Mouse (Mus musculus): ENCODE data around the gene Map4k3. TPM values are rescaled to one million over a fixed set of nuclear protein-coding genes. Genes with fewer than 3 reads are reported as not detected.

Gene Map4k3
- polyA plus RNA-seq, 1 experiment from 2014 or later: 34.0 TPM

DNA sequence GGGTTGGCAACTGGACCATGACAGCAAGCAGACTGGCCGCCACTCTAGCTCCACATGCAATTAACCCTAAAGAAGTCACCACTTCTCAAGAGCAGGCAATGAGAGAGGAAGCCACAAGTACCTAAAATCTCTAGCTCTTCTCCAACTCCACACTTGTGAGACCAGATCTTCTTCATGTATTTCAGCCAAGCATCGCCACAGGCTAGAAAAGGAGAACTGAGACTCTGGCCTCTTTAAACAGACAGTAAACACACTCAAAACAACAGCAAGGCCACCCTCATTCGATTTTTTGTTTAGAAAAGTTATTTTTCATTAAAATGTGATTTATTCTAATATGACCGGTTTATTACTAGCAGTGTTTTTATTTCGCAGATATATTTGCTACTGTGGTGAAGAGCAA lies 9.0 kb downstream of the Map4k3 start:
- Histone ChIP-seq H3K9me3 (ENCODE audit: control insufficient read depth, low read length) (no peaks in the 10 kb centered on the region), H3K9ac (replicated peaks; ENCODE audit: low read depth, low read length) (no peak overlapping the region), H3K27ac (ENCODE audit: low read depth, low read length) (no peak overlapping the region), H3K4me3 (ENCODE audit: low read depth, low read length) (no peak overlapping the region), H3K4me2 (ENCODE audit: low read depth, low read length) (no peak overlapping the region), H3K4me1 (ENCODE audit: control insufficient read depth, insufficient read depth, low read length) (0 out of 2 replicates have a peak, but pooled peaks cover 6% of the 10 kb centered on the region), H3K36me3 (ENCODE audit: control insufficient read depth, insufficient read depth, low read length) (no peaks in the 10 kb centered on the region), H3K27me3 (ENCODE audit: control insufficient read depth, insufficient read depth, low read length) (no peaks in the 10 kb centered on the region)
- no peak for ATAC-seq (ENCODE audit: low read depth)
- WGBS: 95% methylated on average over 5 of the region's 5 CpGs

DNA sequence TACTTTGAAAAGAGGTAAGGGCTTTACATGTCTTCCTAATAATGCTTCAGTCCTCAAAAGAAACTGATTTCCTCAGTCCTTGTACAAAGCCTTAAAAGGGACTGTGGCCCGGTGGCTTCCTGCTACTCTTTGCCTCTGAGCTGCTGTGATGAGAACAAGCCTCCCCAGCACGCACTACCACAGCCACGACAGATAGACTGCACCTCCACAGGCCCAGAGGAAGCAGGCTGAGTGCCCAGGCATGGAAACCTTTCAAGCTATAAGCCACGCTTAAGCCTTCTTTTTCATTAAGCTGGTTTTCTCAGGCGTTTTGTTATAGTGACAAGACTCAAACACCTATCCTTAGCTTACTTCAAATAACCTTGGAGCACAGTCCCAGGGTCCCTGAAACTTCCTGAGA lies 10.0 kb downstream of the Map4k3 start:
- Histone ChIP-seq H3K4me1 (ENCODE audit: control insufficient read depth, insufficient read depth, low read length) (0 out of 2 replicates have a peak, but pooled peaks cover 4% of the 10 kb centered on the region), H3K9ac (replicated peaks; ENCODE audit: low read depth, low read length) (no peak overlapping the region), H3K4me3 (ENCODE audit: low read depth, low read length) (no peak overlapping the region), H3K27ac (ENCODE audit: low read depth, low read length) (no peak overlapping the region), H3K4me2 (ENCODE audit: low read depth, low read length) (no peak overlapping the region), H3K9me3 (ENCODE audit: control insufficient read depth, low read length) (no peaks in the 10 kb centered on the region), H3K36me3 (ENCODE audit: control insufficient read depth, insufficient read depth, low read length) (no peaks in the 10 kb centered on the region), H3K27me3 (ENCODE audit: control insufficient read depth, insufficient read depth, low read length) (no peaks in the 10 kb centered on the region)
- ATAC-seq (ENCODE audit: low read depth): no peak
- WGBS: 83% methylated on average over 5 of the region's 5 CpGs

DNA sequence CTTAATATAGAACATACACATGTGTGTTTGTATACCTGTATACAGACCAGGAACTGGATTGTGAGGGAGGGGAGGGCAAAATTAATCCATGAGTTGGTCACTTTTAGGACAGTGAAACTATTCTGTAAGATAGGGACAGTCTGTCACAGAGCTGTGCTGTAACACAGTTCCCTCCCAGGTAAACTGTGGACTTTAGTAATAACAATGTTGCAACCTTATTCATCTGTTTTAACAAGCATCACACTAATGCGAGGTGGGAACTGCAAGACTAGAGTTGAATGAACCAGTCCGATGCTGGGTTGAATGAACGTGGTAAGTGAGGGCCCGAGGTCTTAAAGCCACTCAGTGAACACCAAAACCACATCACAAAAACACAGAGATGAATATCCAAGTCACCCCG lies 14.7 kb downstream of the Map4k3 start:
- Histone ChIP-seq H3K27ac (ENCODE audit: low read depth, low read length) (no peak overlapping the region), H3K9ac (replicated peaks; ENCODE audit: low read depth, low read length) (no peak overlapping the region), H3K36me3 (ENCODE audit: control insufficient read depth, insufficient read depth, low read length) (no peaks in the 10 kb centered on the region), H3K27me3 (ENCODE audit: control insufficient read depth, insufficient read depth, low read length) (no peaks in the 10 kb centered on the region), H3K4me2 (ENCODE audit: low read depth, low read length) (no peak overlapping the region), H3K4me1 (ENCODE audit: control insufficient read depth, insufficient read depth, low read length) (peaks cover 18% of the 10 kb centered on the region), H3K4me3 (ENCODE audit: low read depth, low read length) (no peak overlapping the region), H3K9me3 (ENCODE audit: control insufficient read depth, low read length) (no peaks in the 10 kb centered on the region)
- ATAC-seq (ENCODE audit: low read depth): no peak
- 92% methylated on average over 5 of the region's 5 CpGs for WGBS

DNA sequence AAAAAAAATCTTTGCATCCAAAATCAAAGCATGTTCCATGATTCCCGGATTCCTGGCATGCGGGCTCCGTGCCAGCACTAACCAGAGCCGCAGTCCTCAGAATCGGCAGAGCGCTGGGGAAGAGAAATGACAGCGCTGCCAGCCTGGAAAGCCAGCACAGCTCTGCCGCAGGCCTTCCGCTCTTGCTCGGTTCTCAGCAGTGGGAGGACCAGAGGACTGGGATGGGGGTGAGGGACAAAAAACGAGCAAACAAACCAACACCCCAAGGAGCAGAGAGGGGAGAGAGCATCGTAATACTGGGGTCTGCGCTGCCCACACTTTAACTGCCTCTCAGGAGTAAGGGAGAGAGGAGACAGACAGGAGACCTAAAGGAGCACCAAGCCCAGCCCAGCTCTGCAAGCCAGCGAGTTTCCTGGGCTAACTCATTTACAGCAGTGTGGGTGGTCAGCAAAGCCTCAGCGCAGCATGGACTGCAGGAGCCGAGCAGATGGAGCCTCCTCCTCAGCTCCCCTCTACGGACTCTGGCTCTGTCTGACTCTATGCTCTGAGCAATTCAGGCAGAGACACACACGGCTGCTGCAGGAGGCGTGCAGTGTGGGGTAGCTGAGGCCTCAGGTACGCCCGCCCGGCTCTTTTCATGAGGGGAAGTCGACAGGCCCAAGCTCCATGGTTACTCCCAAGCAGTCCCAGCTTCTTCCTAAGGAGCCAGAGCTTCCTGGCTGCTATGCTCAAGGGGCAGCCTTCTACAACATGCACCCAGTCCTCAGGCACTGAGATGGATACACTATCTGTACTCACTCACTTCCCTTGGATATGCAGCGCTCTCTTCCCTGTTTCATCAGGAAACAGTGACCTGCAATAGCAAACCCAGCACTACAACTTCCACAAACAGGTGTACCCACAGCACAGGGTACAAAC lies 18.1 kb downstream of the Map4k3 start:
- Histone ChIP-seq H3K36me3 (ENCODE audit: control insufficient read depth, insufficient read depth, low read length) (no peaks in the 10 kb centered on the region), H3K4me3 (ENCODE audit: low read depth, low read length) (no peak overlapping the region; the same call in 1 of the 2 replicates), H3K4me1 (ENCODE audit: control insufficient read depth, insufficient read depth, low read length) (peaks cover 24% of the 10 kb centered on the region), H3K9me3 (ENCODE audit: control insufficient read depth, low read length) (no peaks in the 10 kb centered on the region), H3K27me3 (ENCODE audit: control insufficient read depth, insufficient read depth, low read length) (no peaks in the 10 kb centered on the region), H3K4me2 (ENCODE audit: low read depth, low read length) (peak overlapping the region; percentile 40), H3K27ac (ENCODE audit: low read depth, low read length) (peak overlapping the region; percentile 36), H3K9ac (replicated peaks; ENCODE audit: low read depth, low read length) (peak overlapping the region; percentile 29)
- ATAC-seq (ENCODE audit: low read depth): peak; percentile 81; the same call in 1 of the 2 replicates
- 21% methylated on average over 24 of the region's 24 CpGs for WGBS

DNA sequence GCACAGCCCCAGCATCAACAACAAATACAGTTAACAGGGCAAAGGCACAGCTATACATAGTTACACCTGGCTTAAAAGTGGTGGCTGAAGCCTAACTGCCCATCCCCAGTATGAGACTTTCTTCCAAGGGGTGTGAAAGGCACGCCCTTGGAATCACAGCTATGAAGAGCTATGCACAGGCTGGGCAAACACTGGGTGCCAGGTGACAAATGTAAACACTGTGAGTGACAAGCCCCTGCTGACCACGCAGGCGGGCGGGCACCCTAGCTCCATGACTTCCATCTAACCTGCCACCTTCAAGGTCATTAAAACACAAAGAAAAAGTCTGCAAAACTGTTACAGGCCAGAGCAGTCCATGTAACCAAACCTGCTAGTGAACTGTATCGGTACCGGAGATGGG lies 19.5 kb downstream of the Map4k3 start:
- no peak for ATAC-seq (ENCODE audit: low read depth)
- no peaks in the 10 kb centered on the region for H3K27me3 ChIP-seq (ENCODE audit: control insufficient read depth, insufficient read depth, low read length)
- H3K36me3 ChIP-seq (ENCODE audit: control insufficient read depth, insufficient read depth, low read length): no peaks in the 10 kb centered on the region
- 86% methylated on average over 6 of the region's 6 CpGs for whole genome bisulfite sequencing
- no peaks in the 10 kb centered on the region for H3K9me3 ChIP-seq (ENCODE audit: control insufficient read depth, low read length)
- H3K27ac ChIP-seq (ENCODE audit: low read depth, low read length): no peak overlapping the region
- H3K4me1 ChIP-seq (ENCODE audit: control insufficient read depth, insufficient read depth, low read length): peaks cover 24% of the 10 kb centered on the region
- no peak overlapping the region for H3K4me3 ChIP-seq (ENCODE audit: low read depth, low read length)
- H3K4me2 ChIP-seq (ENCODE audit: low read depth, low read length): no peak overlapping the region
- no peak overlapping the region for H3K9ac ChIP-seq (replicated peaks; ENCODE audit: low read depth, low read length)

DNA sequence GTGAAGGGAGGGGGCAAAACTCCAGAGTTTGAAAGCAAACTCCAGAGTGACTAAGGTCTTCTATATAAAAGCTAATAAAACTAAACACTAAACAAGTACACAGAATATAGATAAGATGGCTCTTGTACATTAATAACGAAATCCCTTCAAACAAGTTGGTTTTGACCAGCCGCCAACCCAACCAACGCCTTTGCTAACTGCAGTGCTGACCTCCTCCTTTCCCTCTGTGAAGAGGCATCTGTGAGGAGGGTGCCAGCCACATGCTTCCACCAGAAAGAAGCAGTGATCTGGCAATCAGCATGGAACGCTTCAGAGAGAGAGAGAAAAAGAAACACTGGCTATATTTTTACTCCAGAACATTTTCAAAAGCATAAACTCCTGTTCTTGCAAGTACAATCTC lies 21.1 kb downstream of the Map4k3 start:
- H3K27me3 ChIP-seq (ENCODE audit: control insufficient read depth, insufficient read depth, low read length): no peaks in the 10 kb centered on the region
- 78% methylated on average over 4 of the region's 4 CpGs for WGBS
- no peak overlapping the region for H3K4me2 ChIP-seq (ENCODE audit: low read depth, low read length)
- no peak overlapping the region for H3K27ac ChIP-seq (ENCODE audit: low read depth, low read length)
- no peaks in the 10 kb centered on the region for H3K9me3 ChIP-seq (ENCODE audit: control insufficient read depth, low read length)
- H3K9ac ChIP-seq (replicated peaks; ENCODE audit: low read depth, low read length): no peak overlapping the region
- H3K4me3 ChIP-seq (ENCODE audit: low read depth, low read length): no peak overlapping the region
- no peaks in the 10 kb centered on the region for H3K36me3 ChIP-seq (ENCODE audit: control insufficient read depth, insufficient read depth, low read length)
- peaks cover 24% of the 10 kb centered on the region for H3K4me1 ChIP-seq (ENCODE audit: control insufficient read depth, insufficient read depth, low read length)
- ATAC-seq (ENCODE audit: low read depth): no peak

DNA sequence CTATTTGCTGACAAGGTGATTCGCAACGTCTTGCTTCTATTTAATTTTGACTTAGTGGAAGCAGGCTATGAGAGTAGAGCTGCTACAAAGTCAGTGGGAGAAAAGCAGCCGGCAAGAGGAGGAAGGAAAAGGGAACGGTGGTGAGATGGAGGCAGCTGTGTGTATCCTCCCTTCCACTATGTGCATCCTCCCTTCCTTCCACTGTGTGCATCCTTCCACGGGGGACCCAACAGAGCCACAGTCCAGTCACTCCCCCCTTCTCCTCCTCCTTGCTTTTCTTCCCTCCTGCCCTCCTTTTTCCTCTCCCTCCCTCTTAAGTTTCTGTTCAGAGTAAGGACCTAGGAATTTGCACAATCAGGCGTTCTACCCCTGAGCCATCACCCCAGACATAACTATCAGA lies 21.7 kb downstream of the Map4k3 start:
- H3K4me1 ChIP-seq (ENCODE audit: control insufficient read depth, insufficient read depth, low read length): peaks cover 24% of the 10 kb centered on the region
- no peak overlapping the region for H3K9ac ChIP-seq (replicated peaks; ENCODE audit: low read depth, low read length)
- H3K4me2 ChIP-seq (ENCODE audit: low read depth, low read length): no peak overlapping the region
- no peak overlapping the region for H3K4me3 ChIP-seq (ENCODE audit: low read depth, low read length)
- no peaks in the 10 kb centered on the region for H3K9me3 ChIP-seq (ENCODE audit: control insufficient read depth, low read length)
- no peaks in the 10 kb centered on the region for H3K36me3 ChIP-seq (ENCODE audit: control insufficient read depth, insufficient read depth, low read length)
- no peak for ATAC-seq (ENCODE audit: low read depth)
- no peak overlapping the region for H3K27ac ChIP-seq (ENCODE audit: low read depth, low read length)
- WGBS: 72% methylated on average over 6 of the region's 6 CpGs
- no peaks in the 10 kb centered on the region for H3K27me3 ChIP-seq (ENCODE audit: control insufficient read depth, insufficient read depth, low read length)

DNA sequence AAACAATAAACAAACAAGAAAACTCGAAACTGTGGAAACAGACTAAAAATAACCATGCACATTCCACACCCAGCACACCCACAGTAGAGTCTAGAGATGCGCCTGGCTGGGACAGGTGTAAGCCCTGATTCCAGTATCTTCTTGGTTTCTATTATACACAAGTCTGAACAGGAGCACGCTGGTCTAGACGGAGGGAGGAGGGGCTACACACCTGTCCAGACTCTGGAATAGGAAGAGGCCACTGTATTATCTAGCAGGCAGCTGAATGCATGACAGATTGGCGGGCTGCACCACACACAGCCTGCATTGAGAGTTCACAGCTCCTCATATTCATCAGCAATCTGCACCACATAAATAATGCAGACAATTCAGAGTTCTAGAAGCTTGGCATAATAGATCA lies 26.6 kb downstream of the Map4k3 start:
- H3K36me3 ChIP-seq (ENCODE audit: control insufficient read depth, insufficient read depth, low read length): no peaks in the 10 kb centered on the region
- H3K9me3 ChIP-seq (ENCODE audit: control insufficient read depth, low read length): no peaks in the 10 kb centered on the region
- H3K4me3 ChIP-seq (ENCODE audit: low read depth, low read length): no peak overlapping the region
- H3K27ac ChIP-seq (ENCODE audit: low read depth, low read length): no peak overlapping the region
- ATAC-seq (ENCODE audit: low read depth): no peak
- no peak overlapping the region for H3K9ac ChIP-seq (replicated peaks; ENCODE audit: low read depth, low read length)
- H3K4me1 ChIP-seq (ENCODE audit: control insufficient read depth, insufficient read depth, low read length): peaks cover 15% of the 10 kb centered on the region; the same call in 1 of the 2 replicates
- H3K4me2 ChIP-seq (ENCODE audit: low read depth, low read length): no peak overlapping the region
- WGBS: 61% methylated on average over 5 of the region's 5 CpGs
- no peaks in the 10 kb centered on the region for H3K27me3 ChIP-seq (ENCODE audit: control insufficient read depth, insufficient read depth, low read length)

DNA sequence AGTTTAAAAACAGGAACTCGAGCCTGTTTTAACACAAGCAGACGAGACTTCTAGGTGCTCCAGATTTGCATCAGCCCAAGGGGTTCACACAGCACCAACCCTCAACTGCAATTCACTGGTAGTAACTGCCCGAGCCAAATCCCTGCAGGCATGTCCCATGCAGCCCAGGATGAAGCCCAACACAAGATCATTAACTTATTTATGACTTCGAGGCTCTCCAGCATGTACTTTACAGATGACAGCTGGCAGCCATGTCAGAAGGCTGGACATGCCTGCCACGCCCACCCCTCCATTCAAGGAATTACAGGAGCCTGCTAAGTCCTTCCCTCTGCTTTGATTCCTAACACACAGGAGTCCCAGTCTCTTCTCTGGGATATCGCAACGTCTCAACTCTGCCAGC lies 29.4 kb downstream of the Map4k3 start:
- Histone ChIP-seq H3K4me1 (ENCODE audit: control insufficient read depth, insufficient read depth, low read length) (peaks cover 11% of the 10 kb centered on the region; the same call in 1 of the 2 replicates), H3K27ac (ENCODE audit: low read depth, low read length) (no peak overlapping the region), H3K36me3 (ENCODE audit: control insufficient read depth, insufficient read depth, low read length) (no peaks in the 10 kb centered on the region), H3K9ac (replicated peaks; ENCODE audit: low read depth, low read length) (no peak overlapping the region), H3K27me3 (ENCODE audit: control insufficient read depth, insufficient read depth, low read length) (no peaks in the 10 kb centered on the region), H3K4me3 (ENCODE audit: low read depth, low read length) (no peak overlapping the region), H3K9me3 (ENCODE audit: control insufficient read depth, low read length) (no peaks in the 10 kb centered on the region), H3K4me2 (ENCODE audit: low read depth, low read length) (no peak overlapping the region)
- no peak for ATAC-seq (ENCODE audit: low read depth)
- WGBS: 45% methylated on average over 7 of the region's 7 CpGs

Data from neural tube, embryonic 14.5 days (tissue).